8 mouse cellular contexts compared by ENCODE assay signal in genomic region chr6:86793021-86793815, GRCm38 (mm10). TPM values are rescaled to one million over a fixed set of nuclear protein-coding genes. Genes with fewer than 3 reads are reported as not detected.
DNase-seq lines count a peak whose midpoint lies in the region; ATAC-seq lines count a peak whose summit lies in the region.

Gene Anxa4, minus strand, starts transcription at chr6:86793584.

- peak; percentile 81 for DNase-seq in 3134 (ENCODE audit: extremely low read depth, insufficient read length, low spot score)
- peak; percentile 89 for DNase-seq in R1 (ENCODE audit: low read depth, low spot score)
- DNase-seq in lung, postnatal 25 days (ENCODE audit: low spot score), result peak; percentile 88
- DNase-seq in ovary, postnatal 36 days (ENCODE audit: low spot score), result peak; percentile 85
- peak; percentile 86 to 90 for DNase-seq in urinary bladder, postnatal 36 days (ENCODE audit: low spot score in 2 of 2)

- under 1% methylated on average over 41 of the region's 41 CpGs for WGBS in embryonic facial prominence, embryonic 12.5 days
- WGBS in heart, embryonic 11.5 days (ENCODE audit: insufficient replicate concordance), result under 1% methylated on average over 41 of the region's 41 CpGs
- 1% methylated on average over 41 of the region's 41 CpGs for WGBS in kidney, embryonic 15.5 days

- no peak within 1 kb of the TSS for H3K27ac ChIP-seq in embryonic facial prominence, embryonic 12.5 days
- no peak within 1 kb of the TSS for H3K27ac ChIP-seq in heart, embryonic 11.5 days (ENCODE audit: low read depth, low read length)
- no peak within 1 kb of the TSS for H3K27ac ChIP-seq in kidney, embryonic 15.5 days

- peak within 1 kb of the TSS; percentile 56 for H3K9ac ChIP-seq in embryonic facial prominence, embryonic 12.5 days
- peak within 1 kb of the TSS; percentile 76 for H3K9ac ChIP-seq in heart, embryonic 11.5 days (ENCODE audit: low read depth, low read length)
- peak within 1 kb of the TSS; percentile 58 for H3K9ac ChIP-seq in kidney, embryonic 15.5 days

- H3K4me1 ChIP-seq in embryonic facial prominence, embryonic 12.5 days, result peaks cover 11% of the 10 kb centered on the region; the same call in 1 of the 2 replicates
- H3K4me1 ChIP-seq in heart, embryonic 11.5 days (ENCODE audit: control insufficient read depth, insufficient read depth, low read length), result 0 out of 2 replicates have a peak, but pooled peaks cover 4% of the 10 kb centered on the region
- H3K4me1 ChIP-seq in kidney, embryonic 15.5 days, result peaks cover 12% of the 10 kb centered on the region

- no peaks in the 10 kb centered on the region for H3K36me3 ChIP-seq in embryonic facial prominence, embryonic 12.5 days
- no peaks in the 10 kb centered on the region for H3K36me3 ChIP-seq in heart, embryonic 11.5 days (ENCODE audit: control insufficient read depth, insufficient read depth, low read length)
- H3K36me3 ChIP-seq in kidney, embryonic 15.5 days, result no peaks in the 10 kb centered on the region

- 0 out of 2 replicates have a peak, but pooled peaks have one; percentile 75 for ATAC-seq in embryonic facial prominence, embryonic 12.5 days (ENCODE audit: insufficient number of reproducible peaks, insufficient read depth, low FRiP score, low TSS enrichment)
- ATAC-seq in heart, embryonic 11.5 days (replicated peaks; ENCODE audit: insufficient number of reproducible peaks, low FRiP score, low TSS enrichment), result peak; percentile 59
- ATAC-seq in kidney, embryonic 15.5 days (replicated peaks; ENCODE audit: low FRiP score), result peak; percentile 92

- H3K4me2 ChIP-seq in embryonic facial prominence, embryonic 12.5 days (replicated peaks), result peak within 1 kb of the TSS; percentile 96
- H3K4me2 ChIP-seq in heart, embryonic 11.5 days, result peak within 1 kb of the TSS; percentile 99
- H3K4me2 ChIP-seq in kidney, embryonic 15.5 days, result peak within 1 kb of the TSS; percentile 95

- H3K4me3 ChIP-seq in embryonic facial prominence, embryonic 12.5 days, result peak within 1 kb of the TSS; percentile 61
- peak within 1 kb of the TSS; percentile 73 for H3K4me3 ChIP-seq in heart, embryonic 11.5 days (ENCODE audit: low read depth, low read length)
- peak within 1 kb of the TSS; percentile 77 for H3K4me3 ChIP-seq in kidney, embryonic 15.5 days (replicated peaks)

- H3K9me3 ChIP-seq in embryonic facial prominence, embryonic 12.5 days, result no peaks in the 10 kb centered on the region
- H3K9me3 ChIP-seq in heart, embryonic 11.5 days (replicated peaks; ENCODE audit: control insufficient read depth, low read length), result no peaks in the 10 kb centered on the region
- H3K9me3 ChIP-seq in kidney, embryonic 15.5 days (replicated peaks), result no peaks in the 10 kb centered on the region

- peaks cover 48% of the 10 kb centered on the region for H3K27me3 ChIP-seq in embryonic facial prominence, embryonic 12.5 days
- H3K27me3 ChIP-seq in heart, embryonic 11.5 days (ENCODE audit: control insufficient read depth, insufficient read depth, low read length), result peaks cover 32% of the 10 kb centered on the region
- H3K27me3 ChIP-seq in kidney, embryonic 15.5 days, result peaks cover 29% of the 10 kb centered on the region

RNA-seq across cellular contexts. Expression of gene Anxa4, which starts in this region (rescaled TPM):
- 15.3 and 19.7 TPM in 2 replicates for polyA plus RNA-seq in embryonic facial prominence, embryonic 12.5 days (2016; fragmentation: Nextera tagmentation; extraction: Ambion mirVana)
- 13.0 and 13.7 TPM in 2 replicates for polyA plus RNA-seq in heart, embryonic 11.5 days (2014; fragmentation: Nextera tagmentation; extraction: Ambion mirVana)
- polyA plus RNA-seq in kidney, embryonic 15.5 days (2015; fragmentation: Nextera tagmentation; extraction: Ambion mirVana), result 40.0 and 43.8 TPM in 2 replicates
